Mouse (Mus musculus) left cerebral cortex, adult 8-10 months (tissue): ENCODE data around the gene Disc1. TPM values are rescaled to one million over a fixed set of nuclear protein-coding genes. Genes with fewer than 3 reads are reported as not detected.
A peak's percentile ranks its signal among the peaks of the same experiment; 100 is the strongest.

Experiments used
- DNase-seq, 2 experiments: peaks; one replicate each; pipeline ENCODE4 v3.0.0; 2022; ENCODE audit warnings: low spot score in 2 of 2
- microRNA-seq, 2 experiments: library from miRNA; unstranded; fragments of <30 nt; microRNA quantifications; one replicate each; pipeline ENCODE4 v1.2.0; 2022
- total RNA-seq, 4 experiments: library from RNA; stranded (reverse); gene quantifications; 2 replicates each; pipeline ENCODE4 v1.2.4; 2022

The Disc1 gene
- total RNA-seq, 4 experiments from 2014 or later = 1.1 to 2.5 (median 1.9) TPM

DNA sequence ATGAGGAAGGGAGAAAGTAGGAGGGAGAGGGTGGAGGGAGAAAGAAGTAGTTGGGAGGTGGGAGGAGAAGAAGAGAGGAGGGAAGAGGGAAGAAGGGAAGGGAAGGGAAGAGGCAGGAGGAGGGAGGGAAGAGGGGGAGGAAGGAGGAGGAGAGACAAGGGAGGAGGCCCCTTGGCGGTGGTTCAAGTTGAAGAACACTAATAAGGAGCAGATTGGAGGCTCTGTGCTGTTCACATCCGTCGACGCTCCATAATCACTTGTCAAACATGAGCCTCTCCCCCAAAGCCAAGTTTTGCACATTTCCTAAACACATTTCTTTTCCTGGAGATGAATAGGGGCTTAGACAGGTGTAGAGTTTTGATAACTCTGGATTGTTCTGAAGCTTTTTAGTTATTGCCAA, 245.3 kb downstream of the Disc1 start:
- no peak for DNase-seq

GRCm38 (mm10) chr8:125301931-125302361, 248.0 kb downstream of the Disc1 start:
- no peak for DNase-seq

DNA sequence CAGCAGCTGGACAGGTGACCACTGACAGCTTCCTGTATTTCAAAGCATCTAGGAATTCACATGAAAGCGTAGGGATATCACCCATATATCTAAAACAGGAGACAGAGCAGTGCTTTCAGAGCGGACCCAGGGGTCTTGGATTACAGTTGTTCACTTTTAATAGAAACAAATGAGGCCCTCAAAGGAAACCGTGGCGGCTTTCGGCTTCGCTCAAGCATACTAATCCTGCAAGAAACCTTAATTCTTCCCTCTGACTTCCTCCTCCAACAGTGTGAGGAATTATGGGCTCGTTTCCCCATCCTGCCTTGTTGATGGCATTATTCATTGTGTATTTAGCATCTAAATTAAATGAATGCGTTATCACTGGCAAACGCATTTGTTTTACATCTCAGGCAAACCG, 252.7 kb downstream of the Disc1 start:
- DNase-seq = no peak

GRCm38 (mm10) chr8:125309985-125310384, 256.0 kb downstream of the Disc1 start:
- peak in 1 of 2 experiments; percentile 41 for DNase-seq

Small RNA genes lying within 50 kb of the gene (microRNA-seq; reads per million reads assigned to microRNA genes)
- gene Gm22197 = 0 reads per million in 2 experiments

Other genes with a start within 250 kb of the Disc1 start
- gene Gnpat, start 191.2 kb upstream of the Disc1 start, total RNA-seq = 10 to 100 TPM; 55.0 to 63.7 (median 58.4) TPM
- 10 to 100 TPM; 17.7 to 20.5 (median 19.6) TPM for gene 2810004N23Rik, start 191.1 kb upstream of the Disc1 start, total RNA-seq
- gene Exoc8, start 156.5 kb upstream of the Disc1 start, total RNA-seq = 10 to 100 TPM; 33.0 to 33.4 (median 33.2) TPM
- 10 to 100 TPM; 13.9 to 15.9 (median 15.6) TPM for gene Sprtn, start 156.3 kb upstream of the Disc1 start, total RNA-seq
- gene Egln1, start 104.9 kb upstream of the Disc1 start, total RNA-seq = 10 to 100 TPM; 58.3 to 63.5 (median 62.1) TPM
- 100 to 1,000 TPM; 160 to 172 (median 167) TPM for gene Tsnax, start 41.2 kb upstream of the Disc1 start, total RNA-seq